Mouse (Mus musculus): ENCODE data around the gene Sema4b.

Gene Sema4b

DNA sequence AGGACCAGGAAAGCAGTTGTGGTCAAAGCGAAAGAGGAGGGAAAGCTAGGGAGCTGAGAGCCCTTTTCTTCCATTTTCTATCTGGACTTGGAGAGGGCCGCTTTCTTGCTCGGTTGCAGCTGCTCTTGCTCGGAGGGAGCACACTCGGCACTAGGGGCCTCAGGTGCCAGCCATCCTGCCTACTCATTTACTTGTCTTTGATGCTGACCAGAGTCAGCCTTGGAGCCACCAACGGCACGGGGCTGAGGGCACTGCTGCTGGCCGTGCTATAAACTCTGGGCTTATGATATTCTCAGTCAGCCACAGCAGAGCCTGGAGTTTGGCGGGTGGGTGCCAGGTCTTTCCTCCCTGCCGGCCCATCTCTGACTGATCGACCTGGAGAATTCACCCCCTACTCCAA lies 12.2 kb downstream of the Sema4b start:
- peak in 1 of 2 experiments; percentile 42 for DNase-seq

DNA sequence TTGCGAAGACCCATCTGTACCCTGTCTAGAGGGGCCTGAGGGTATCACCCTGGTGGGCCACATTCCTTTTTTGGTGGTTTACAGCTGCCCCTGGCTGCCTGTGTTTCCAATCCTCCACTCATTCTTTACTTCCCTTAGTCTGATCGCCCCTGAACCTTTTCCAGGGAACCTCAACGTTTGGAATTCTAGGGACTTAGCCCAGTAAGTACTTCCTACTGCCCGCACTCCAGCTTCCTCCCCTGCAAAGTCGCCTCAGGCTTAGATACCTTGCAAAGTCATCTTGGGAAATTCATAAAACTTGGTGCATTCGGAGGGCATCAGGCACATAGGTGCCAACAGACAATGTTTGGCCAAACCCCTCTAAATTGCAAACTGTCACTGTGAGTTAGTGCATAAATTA lies 12.6 kb downstream of the Sema4b start:
- no peak for DNase-seq

DNA sequence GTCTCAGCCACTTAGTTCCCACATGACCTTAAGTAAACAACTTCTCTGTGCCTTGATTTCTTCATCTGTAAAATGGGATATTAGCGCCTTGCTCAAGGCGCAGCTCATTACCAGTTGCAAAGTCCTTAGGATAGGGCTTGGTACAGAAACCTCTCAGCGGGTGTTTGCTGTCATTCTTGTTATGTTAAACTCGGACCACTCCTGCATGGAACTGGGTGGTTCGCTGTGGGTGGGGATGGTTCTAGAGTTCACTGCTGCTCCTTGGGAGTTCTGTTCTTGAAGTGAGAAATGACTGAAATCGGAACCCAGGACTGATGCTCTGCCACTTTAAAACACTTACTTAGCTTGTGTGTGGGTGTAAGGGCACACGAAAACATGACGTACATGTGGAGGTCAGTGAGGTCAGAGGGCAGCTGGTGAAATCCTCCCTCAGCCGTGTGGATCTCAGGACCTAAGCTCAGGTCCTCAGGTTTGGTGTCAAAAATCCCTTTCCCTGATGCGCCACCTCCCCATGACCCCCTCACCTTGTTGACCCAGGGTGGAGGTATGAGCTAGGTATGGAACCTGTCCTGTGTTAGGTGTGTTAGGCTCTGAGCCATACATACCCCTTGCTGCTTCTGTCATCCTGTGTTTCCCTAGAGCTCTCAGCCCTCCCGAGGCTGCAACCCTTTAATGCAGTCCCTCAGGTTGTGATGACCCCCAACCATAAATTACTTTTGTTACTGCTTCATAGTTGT lies 13.4 kb downstream of the Sema4b start:
- no peak for DNase-seq

GRCm38 (mm10) chr7:80200588-80200945 lies 13.9 kb downstream of the Sema4b start:
- DNase-seq = no peak

DNA sequence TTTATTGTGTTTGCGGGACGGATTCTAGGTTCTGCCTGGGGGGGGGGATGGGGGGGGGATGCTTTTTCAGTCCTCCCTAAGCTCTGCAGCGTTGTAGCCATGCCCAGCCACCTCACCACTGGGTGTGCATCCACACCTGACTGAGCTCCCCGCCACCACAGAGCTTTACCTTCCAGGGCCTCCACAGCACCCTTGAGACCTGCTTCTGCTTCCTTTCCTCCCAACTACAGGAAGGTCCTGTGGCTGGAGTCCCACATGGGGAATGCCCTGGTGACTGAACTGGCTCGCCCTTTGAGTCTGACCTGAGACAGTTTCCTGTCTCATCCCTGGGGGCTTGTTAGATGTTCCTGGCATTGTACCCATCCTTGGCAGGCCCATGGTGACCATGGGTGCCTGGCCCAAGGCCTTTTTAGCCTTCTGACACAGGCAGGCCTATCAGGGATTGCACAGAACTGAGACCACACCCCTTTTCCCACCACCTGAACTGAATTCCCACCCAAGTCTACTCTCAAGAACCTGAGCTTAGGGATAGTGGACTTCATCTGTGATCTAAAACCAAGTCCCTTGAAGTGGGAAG lies 14.4 kb downstream of the Sema4b start:
- peak in 1 of 2 experiments; percentile 55 for DNase-seq

DNA sequence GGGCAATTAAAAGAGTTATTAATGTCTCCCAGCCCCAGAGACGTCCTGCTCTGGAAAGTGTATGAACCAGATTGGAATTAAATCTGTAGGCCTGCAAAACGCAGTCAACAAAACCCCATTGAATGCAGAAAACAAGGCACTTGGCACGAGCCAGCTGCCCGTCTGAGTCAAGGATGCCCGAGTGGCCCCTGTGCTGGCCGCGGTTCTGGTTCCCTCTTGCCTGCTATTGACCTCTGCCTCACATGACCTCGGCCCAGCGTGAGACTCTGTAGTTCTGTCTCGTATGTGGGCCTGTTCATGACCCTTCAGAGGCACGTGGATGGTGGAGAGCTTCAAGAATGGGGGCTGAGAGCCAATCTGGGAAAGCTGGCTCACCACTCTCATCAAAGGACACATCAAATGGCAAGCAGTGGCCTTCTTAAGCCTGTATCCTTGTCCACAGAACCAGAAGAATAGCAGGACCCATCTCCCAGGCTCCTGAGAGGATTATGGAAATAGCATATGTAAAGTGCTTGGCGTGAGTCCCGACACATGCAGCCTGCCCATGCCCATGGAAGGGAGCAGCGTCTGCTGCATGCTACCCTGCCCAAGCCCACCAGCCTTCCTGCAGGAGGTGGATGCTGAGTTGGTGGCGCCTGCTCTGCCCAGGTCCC lies 15.4 kb downstream of the Sema4b start:
- DNase-seq = no peak

GRCm38 (mm10) chr7:80202961-80203360 lies 16.3 kb downstream of the Sema4b start:
- no peak for DNase-seq

GRCm38 (mm10) chr7:80203638-80204096 lies 17.0 kb downstream of the Sema4b start:
- DNase-seq = peak; percentile 82 to 83

- DNase-seq = peak in 1 of 2 experiments; percentile 58
These were observed 17.7 kb downstream of the Sema4b start for GRCm38 (mm10) chr7:80204362-80204761.

- DNase-seq = peak; percentile 64 to 71
These were observed 18.3 kb downstream of the Sema4b start for GRCm38 (mm10) chr7:80204961-80205360.

GRCm38 (mm10) chr7:80205705-80206589 lies 19.3 kb downstream of the Sema4b start:
- peak in 1 of 2 experiments; percentile 36 for DNase-seq

- DNase-seq = peak; percentile 26 to 29
These were observed 20.7 kb downstream of the Sema4b start for GRCm38 (mm10) chr7:80207314-80207731.

GRCm38 (mm10) chr7:80208026-80208642 lies 21.5 kb downstream of the Sema4b start:
- DNase-seq = no peak

GRCm38 (mm10) chr7:80208738-80209430 lies 22.2 kb downstream of the Sema4b start:
- DNase-seq = peak in 1 of 2 experiments; percentile 20

DNA sequence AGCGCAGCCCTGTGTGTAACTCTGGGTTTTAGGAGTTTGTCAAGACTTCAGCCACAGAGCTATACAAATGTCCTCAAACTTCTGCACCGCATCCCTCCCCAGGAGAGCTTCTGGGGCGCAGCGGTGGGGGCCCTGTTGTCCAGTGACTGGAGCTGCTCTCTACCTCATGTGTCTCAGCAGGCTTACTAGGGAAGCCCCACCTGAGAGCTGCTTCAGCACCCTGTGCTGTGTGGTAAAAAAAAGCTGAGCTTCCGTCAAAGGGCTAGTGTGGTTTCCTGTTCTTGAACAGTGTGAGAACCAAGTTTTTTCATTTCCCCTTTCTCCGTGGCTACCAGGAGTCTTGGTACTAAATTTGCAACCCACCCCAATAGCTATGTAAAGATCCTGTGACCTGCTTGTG lies 23.0 kb downstream of the Sema4b start:
- peak; percentile 86 to 89 for DNase-seq

DNA sequence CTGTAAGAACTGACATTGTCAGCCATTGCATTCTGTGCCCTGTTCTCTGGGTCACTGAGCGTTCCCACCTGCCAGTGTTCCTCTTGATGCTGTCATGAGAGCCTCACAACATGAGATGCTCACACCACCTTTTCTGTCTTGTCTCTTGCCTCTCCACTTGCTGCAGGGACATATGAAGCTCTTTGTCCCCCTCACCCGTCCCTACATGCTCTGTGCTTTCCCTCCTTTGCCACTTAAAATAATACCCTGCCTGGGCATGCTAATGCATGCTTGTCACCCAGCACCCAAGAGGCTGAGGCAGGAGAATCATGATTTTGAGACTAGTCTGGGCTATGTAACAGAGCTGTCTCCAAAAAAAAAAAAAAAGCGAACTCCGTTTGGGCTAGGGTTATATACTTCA lies 24.3 kb downstream of the Sema4b start:
- no peak for DNase-seq

GRCm38 (mm10) chr7:80213604-80214003 lies 27.0 kb downstream of the Sema4b start:
- no peak for DNase-seq

DNA sequence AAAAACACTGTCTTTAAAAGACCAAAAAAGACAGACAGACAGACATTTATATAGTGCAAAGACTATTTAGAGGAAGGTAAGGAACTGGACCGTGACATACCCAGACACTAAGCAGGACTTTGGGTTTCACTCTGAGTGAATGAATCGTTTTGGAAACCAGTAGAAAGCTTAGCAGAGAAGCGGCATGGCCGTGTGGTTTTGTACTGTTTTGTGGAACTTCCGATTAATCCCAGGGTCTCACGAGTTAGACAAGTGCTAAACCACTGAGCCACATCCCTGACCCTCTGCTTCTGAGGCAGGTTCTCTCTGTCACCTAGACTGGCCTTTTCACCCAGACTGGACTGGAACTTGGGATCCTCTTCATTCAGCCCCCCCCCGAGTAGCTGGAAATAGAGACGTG lies 27.8 kb downstream of the Sema4b start:
- peak; percentile 46 to 47 for DNase-seq

- DNase-seq = peak; percentile 90 to 91
These were observed 28.8 kb downstream of the Sema4b start for GRCm38 (mm10) chr7:80215398-80215797.

GRCm38 (mm10) chr7:80216566-80216965 lies 29.9 kb downstream of the Sema4b start:
- no peak for DNase-seq

DNA sequence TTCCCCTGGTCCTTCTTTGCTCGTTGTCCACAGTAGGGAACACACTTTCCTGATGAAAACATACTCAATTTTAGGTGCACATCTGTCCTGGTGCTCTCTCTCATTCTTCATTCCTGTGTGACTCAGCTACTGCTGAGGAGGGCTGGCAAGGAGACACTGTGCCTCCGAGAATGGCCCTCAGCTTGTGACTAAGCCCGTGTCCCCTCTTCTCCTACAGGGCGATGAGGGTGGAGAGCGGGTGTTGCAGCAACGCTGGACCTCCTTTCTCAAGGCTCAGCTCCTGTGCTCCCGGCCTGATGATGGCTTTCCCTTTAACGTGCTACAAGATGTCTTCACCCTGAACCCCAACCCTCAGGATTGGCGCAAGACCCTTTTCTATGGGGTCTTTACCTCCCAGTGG lies 32.0 kb downstream of the Sema4b start:
- DNase-seq = no peak
